Mouse (Mus musculus) heart, embryonic 14.5 days (tissue): ENCODE measurements at regions not wholly inside any gene's neighbourhood (a gene's known extent, or its start where the extent isn't known, plus 50 kb on each side); places are given as distances from the start of the nearest gene placed in this dataset.

Experiments
- ATAC-seq: fragments of 200-750 bp; cut with Nextera tagmentation; 2 replicates; pipeline ENCODE4 v1.8.0; 2017; ENCODE audit warnings: low read depth, moderate TSS enrichment; ENCODE audit not compliant: insufficient number of reproducible peaks, insufficient read depth, low FRiP score
- H3K27ac ChIP-seq, 2 experiments: fragments of 200-500 bp in 1 of 2; fragments of 300-500 bp in 1 of 2; sonication (generic) in 1 of 2; replicated peaks in 1 of 2; 2 replicates each; pipeline ENCODE4 v1.5.1; 2012 to 2014; ENCODE audit warnings: low read depth in 2 of 2, low read length in 2 of 2, control low read depth in 1 of 2, mild to moderate bottlenecking in 1 of 2, mixed read lengths in 1 of 2; ENCODE audit not compliant: control insufficient read depth in 1 of 2, insufficient read depth in 1 of 2
- H3K27me3 ChIP-seq: fragments of 300-500 bp; sonication (generic); 2 replicates; pipeline ENCODE4 v1.6.1; 2014; ENCODE audit warnings: mild to moderate bottlenecking, low read length, control low read depth; ENCODE audit not compliant: control insufficient read depth, insufficient read depth
- H3K36me3 ChIP-seq: fragments of 300-500 bp; sonication (generic); 2 replicates; pipeline ENCODE4 v1.6.1; 2014; ENCODE audit warnings: mild to moderate bottlenecking, control low read depth, low read length, mixed read lengths; ENCODE audit not compliant: control insufficient read depth, insufficient read depth
- H3K4me1 ChIP-seq, 2 experiments: fragments of 200-500 bp in 1 of 2; fragments of 300-500 bp in 1 of 2; sonication (generic) in 1 of 2; 2 replicates each; pipeline ENCODE4 v1.6.1; 2012 to 2014; ENCODE audit warnings: low read length in 2 of 2, control low read depth in 1 of 2, mixed read lengths in 1 of 2; ENCODE audit not compliant: control insufficient read depth in 2 of 2, insufficient read depth in 2 of 2
- H3K4me2 ChIP-seq: fragments of 300-500 bp; sonication (generic); 2 replicates; pipeline ENCODE4 v1.6.1; 2014; ENCODE audit warnings: mild to moderate bottlenecking, low read length
- H3K4me3 ChIP-seq, 2 experiments: fragments of 200-500 bp in 1 of 2; fragments of 300-500 bp in 1 of 2; sonication (generic) in 1 of 2; 2 replicates each; pipeline ENCODE4 v1.5.1; 2012 to 2014; ENCODE audit warnings: low read length in 2 of 2, mild to moderate bottlenecking in 2 of 2, control low read depth in 1 of 2, low read depth in 1 of 2, moderate library complexity in 1 of 2; ENCODE audit not compliant: control insufficient read depth in 1 of 2, insufficient read depth in 1 of 2
- H3K9ac ChIP-seq: fragments of 300-500 bp; sonication (generic); 2 replicates; pipeline ENCODE4 v1.6.1; 2014; ENCODE audit warnings: mild to moderate bottlenecking, low read length
- H3K9me3 ChIP-seq: fragments of 300-500 bp; sonication (generic); 2 replicates; pipeline ENCODE4 v1.6.1; 2016; ENCODE audit warnings: low read length, control low read depth; ENCODE audit not compliant: control insufficient read depth
- WGBS: fragments of 180-500 bp; shearing (Covaris S2); extraction: QIAGEN DNeasy Blood & Tissue Kit; methylation state at CpG from one replicate; pipeline ENCODE4 v1.1.7; 2014; 5-methylcytosine and 5-hydroxymethylcytosine counted together

DNA sequence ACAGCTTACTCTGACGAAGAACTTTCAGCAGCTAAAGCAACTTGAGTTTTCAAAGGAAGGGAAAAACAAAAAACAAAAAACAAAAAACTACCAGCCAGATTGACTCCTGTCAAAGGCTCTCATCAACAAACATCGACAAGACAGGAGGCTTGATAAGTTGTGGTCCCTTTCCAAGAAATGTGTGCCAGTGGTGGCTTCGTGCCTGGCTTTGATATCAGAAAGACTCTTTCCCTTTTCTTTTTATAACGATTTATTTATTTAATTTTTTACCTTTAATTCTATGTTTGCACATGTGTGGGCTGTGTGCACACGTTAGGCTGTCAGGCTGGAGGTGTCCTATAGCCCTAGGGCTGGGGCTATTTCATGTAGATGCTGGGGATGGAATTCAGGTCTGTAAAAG, 60.4 kb downstream of the Dact1 start:
- 41% methylated on average over 5 of the region's 5 CpGs for WGBS
- no peak for ATAC-seq
- Histone ChIP-seq H3K4me1 (peaks cover 4 to 5% of the 10 kb centered on the region in 2 experiments; a peak in 3 of 4 replicates), H3K4me2 (no peak overlapping the region), H3K36me3 (no peaks in the 10 kb centered on the region), H3K9me3 (no peaks in the 10 kb centered on the region), H3K4me3 (no peak overlapping the region), H3K27me3 (no peaks in the 10 kb centered on the region), H3K27ac (no peak overlapping the region), H3K9ac (no peak overlapping the region)

DNA sequence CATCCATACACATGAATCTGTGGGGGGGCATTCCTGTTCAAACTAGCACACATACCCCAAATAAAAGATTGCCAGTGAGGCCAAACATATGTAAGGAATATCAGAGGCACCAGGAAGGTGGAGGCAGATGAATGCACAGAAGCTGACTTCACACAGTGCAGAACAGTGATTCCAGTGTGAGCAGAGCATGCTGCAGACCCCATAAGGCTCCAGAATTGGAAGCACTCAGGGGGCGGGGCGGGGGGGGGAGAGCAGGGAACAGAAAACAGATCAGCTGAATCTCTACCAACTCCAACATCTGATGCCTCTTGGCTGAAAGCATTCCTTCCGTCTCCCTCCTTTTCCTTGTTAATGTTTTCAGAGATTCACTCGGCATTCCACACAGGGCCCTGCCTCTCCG, 62.3 kb downstream of the Dact1 start:
- ATAC-seq, result no peak
- Histone ChIP-seq H3K36me3 (no peaks in the 10 kb centered on the region), H3K27ac (no peak overlapping the region), H3K9ac (no peak overlapping the region), H3K4me1 (no peaks in the 10 kb centered on the region), H3K4me2 (no peak overlapping the region), H3K9me3 (no peaks in the 10 kb centered on the region), H3K4me3 (no peak overlapping the region), H3K27me3 (no peaks in the 10 kb centered on the region)
- 75% methylated on average over 5 of the region's 5 CpGs for WGBS

DNA sequence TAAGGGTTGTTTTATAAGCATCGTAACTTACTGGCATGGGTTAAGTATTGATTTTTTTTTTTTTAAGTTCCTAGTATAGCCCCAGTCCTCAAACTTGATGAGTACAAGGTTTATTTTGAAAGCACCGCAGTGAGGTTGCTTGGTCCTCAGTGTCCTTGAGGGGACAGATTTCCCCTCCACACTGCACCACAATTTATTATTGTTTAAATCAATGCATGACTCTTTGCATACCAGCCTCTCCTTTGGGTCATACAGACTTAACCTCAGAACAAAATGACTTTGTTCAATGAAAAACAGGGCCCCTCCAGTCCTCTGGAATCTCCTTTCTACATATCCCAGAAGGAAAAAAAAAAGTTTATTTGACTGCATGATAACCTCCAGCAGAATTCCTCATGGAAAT, 63.9 kb downstream of the Dact1 start:
- WGBS, result 76% methylated on average over 2 of the region's 2 CpGs
- Histone ChIP-seq H3K9me3 (no peaks in the 10 kb centered on the region), H3K9ac (no peak overlapping the region), H3K4me1 (no peaks in the 10 kb centered on the region), H3K4me3 (no peak overlapping the region), H3K27ac (no peak overlapping the region), H3K27me3 (no peaks in the 10 kb centered on the region), H3K36me3 (no peaks in the 10 kb centered on the region), H3K4me2 (no peak overlapping the region)
- no peak for ATAC-seq

DNA sequence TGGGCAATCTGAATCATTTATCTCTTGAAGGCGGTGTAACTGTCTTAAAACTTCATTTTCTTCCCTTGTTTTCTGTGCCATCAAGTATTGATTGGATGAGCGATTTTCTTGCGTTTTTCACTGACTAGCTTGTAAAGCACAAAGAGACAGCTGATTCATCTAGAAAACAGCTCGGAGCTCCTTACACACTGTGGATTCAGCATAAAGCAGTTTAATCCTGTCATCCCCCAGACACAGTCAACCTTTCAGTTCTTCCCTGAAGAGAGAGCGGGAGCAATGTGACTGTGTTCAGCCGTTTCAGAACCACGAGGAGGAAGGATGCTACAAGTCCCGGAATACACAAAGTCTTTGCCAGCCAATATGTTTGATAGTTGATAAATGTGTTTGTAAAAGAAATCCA, 66.8 kb downstream of the Dact1 start:
- H3K4me2 ChIP-seq, result no peak overlapping the region
- H3K4me3 ChIP-seq, result no peak overlapping the region
- H3K4me1 ChIP-seq, result no peaks in the 10 kb centered on the region
- H3K9me3 ChIP-seq, result no peaks in the 10 kb centered on the region
- WGBS, result 57% methylated on average over 8 of the region's 8 CpGs
- H3K27ac ChIP-seq, result no peak overlapping the region
- H3K36me3 ChIP-seq, result no peaks in the 10 kb centered on the region
- H3K27me3 ChIP-seq, result no peaks in the 10 kb centered on the region
- ATAC-seq, result no peak
- no peak overlapping the region for H3K9ac ChIP-seq

DNA sequence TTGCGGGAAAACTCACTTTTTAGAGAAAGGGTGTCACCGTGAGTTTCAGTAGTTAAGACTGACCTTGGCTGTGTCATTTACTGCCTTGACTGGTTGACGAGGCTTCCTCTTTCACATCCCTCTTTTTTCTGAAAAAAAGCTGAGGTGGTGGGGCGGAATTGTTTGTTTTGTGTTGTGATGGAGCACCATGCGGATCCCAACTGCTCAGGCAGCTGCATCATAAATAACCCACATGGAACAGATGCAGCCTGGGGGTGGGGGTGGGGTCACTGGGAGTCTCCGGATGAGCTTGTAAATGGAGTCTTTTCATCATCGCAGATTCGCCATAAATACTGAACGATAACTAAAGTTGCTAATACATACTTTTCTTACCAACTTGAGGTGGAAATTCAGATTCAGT, 67.3 kb downstream of the Dact1 start:
- no peak for ATAC-seq
- H3K9me3 ChIP-seq, result no peaks in the 10 kb centered on the region
- no peak overlapping the region for H3K27ac ChIP-seq
- no peaks in the 10 kb centered on the region for H3K27me3 ChIP-seq
- no peak overlapping the region for H3K9ac ChIP-seq
- 69% methylated on average over 9 of the region's 9 CpGs for WGBS
- no peak overlapping the region for H3K4me2 ChIP-seq
- no peak overlapping the region for H3K4me3 ChIP-seq
- no peaks in the 10 kb centered on the region for H3K4me1 ChIP-seq
- no peaks in the 10 kb centered on the region for H3K36me3 ChIP-seq

DNA sequence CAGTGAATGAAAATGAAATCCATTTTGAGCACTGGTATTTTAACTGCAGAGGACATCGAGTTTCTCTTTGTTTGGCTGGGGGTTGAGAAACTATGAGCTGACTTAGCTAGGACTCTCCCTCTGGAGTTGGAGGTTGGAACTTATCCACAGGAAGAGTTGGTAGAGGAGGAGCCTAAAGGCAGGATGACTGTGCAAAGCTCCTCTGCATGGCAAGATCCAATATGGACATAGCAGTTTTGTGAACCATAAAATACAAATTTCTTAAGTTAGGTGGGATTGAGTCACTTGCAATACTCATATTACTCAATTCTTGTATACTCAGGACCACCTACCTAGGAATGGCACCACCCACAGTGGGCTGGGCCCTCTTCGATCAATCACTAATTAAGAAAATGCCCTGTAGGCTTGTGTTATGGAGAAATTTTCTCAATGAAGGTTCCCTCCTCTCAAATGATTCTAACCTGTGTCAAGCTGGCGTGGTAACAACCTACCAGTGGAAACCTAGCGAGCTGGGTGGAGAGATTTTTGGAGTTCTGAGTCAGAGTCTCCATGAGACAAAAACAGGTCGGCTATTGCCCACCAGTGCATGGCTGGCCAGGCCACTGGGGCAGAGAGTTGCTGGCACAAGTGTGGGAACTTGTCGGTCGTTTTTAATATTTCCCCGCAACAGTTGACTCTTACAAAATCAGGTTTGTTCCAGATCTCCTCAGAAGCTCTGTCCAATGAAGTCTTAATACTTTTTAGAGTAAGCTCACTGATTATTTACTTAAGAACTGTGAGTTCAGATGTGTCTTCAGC, 70.1 kb downstream of the Dact1 start:
- no peak overlapping the region for H3K4me2 ChIP-seq
- H3K27me3 ChIP-seq, result no peaks in the 10 kb centered on the region
- no peaks in the 10 kb centered on the region for H3K36me3 ChIP-seq
- no peak overlapping the region for H3K27ac ChIP-seq
- no peak overlapping the region for H3K4me3 ChIP-seq
- H3K9me3 ChIP-seq, result no peaks in the 10 kb centered on the region
- no peaks in the 10 kb centered on the region for H3K4me1 ChIP-seq
- no peak for ATAC-seq
- WGBS, result 84% methylated on average over 8 of the region's 8 CpGs
- H3K9ac ChIP-seq, result no peak overlapping the region

DNA sequence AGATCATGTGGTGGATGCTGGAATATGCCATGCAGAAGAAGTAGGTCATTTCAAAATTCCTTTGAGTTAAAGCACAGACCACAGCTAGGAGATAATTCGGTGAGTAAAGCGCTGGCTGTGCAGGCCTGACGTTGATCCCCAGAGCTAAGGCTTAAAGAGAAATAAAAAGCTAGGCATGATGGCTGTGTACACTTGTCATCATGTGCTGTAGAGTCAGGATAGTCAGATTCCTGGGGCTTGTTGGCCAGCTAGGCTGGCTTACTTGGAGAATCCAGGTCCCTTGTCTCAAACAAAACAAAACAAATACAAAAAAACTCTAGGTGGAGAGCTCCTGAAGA, 70.7 kb downstream of the Dact1 start:
- no peak overlapping the region for H3K4me3 ChIP-seq
- H3K4me1 ChIP-seq, result no peaks in the 10 kb centered on the region
- no peaks in the 10 kb centered on the region for H3K9me3 ChIP-seq
- H3K27me3 ChIP-seq, result no peaks in the 10 kb centered on the region
- WGBS, result 45% methylated on average over 3 of the region's 3 CpGs
- H3K27ac ChIP-seq, result no peak overlapping the region
- H3K36me3 ChIP-seq, result no peaks in the 10 kb centered on the region
- H3K4me2 ChIP-seq, result no peak overlapping the region
- H3K9ac ChIP-seq, result no peak overlapping the region
- no peak for ATAC-seq

DNA sequence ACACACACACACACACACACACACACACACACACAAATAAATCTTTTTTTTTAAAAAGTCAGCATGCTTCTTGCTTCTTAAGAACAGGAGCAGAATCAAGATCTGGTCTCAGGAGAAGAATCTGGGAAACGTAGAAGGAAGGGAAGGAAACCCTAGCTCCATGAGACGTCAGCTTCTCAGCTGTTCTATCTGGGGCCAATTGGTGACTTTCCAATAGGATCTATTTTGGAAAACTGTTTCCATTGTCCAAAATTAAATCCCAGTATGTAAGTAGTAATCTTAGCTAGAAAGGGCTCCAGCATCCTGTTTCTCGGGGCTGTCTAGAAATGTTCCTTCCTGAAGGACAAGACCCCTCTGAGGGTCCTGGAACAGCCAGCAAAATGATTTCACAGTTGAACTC, 76.6 kb downstream of the Dact1 start:
- 67% methylated on average over 3 of the region's 3 CpGs for WGBS
- no peak for ATAC-seq

More for the DNA sequence above, 76.6 kb downstream of the Dact1 start:
- Histone ChIP-seq H3K9me3 (no peaks in the 10 kb centered on the region), H3K36me3 (no peaks in the 10 kb centered on the region), H3K4me3 (no peak overlapping the region), H3K9ac (no peak overlapping the region), H3K4me1 (no peaks in the 10 kb centered on the region), H3K27me3 (no peaks in the 10 kb centered on the region), H3K4me2 (no peak overlapping the region), H3K27ac (no peak overlapping the region)
